Mouse (Mus musculus): ENCODE measurements around the gene Impdh2. TPM values are rescaled to one million over a fixed set of nuclear protein-coding genes. Genes with fewer than 3 reads are reported as not detected.

The Impdh2 gene
- total and polyA plus RNA-seq, 2 experiments from 2014 or later: 81.7 to 93.7 TPM

GRCm38 (mm10) chr9:108571401-108571973 lies 11.4 kb downstream of the Impdh2 start:
- H3K4me1 ChIP-seq (ENCODE audit: insufficient read depth, low read length): peaks cover 22% of the 10 kb centered on the region

DNA sequence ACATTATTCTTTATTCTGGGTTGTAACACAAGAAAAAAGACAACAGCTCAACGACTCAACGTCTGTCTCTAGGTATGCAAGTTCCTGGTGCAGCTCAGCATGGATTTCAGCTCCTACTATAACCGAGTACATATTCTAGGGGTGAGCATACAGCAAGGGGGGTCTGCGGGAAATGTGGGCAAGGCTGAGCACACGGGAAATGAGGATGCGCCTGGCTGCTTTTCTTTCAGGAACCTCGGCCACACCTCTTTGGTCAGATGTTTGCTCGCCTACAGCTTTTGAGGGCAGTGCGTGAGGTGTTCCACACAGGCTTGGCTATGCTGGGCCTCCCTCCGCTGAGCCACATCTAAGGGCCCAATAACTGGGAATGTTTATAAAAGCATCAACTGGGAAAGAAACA lies 12.2 kb downstream of the Impdh2 start:
- WGBS: 83% methylated on average over 10 of the region's 10 CpGs
- H3K27ac ChIP-seq (ENCODE audit: low read depth, low read length): no peak overlapping the region
- no peak overlapping the region for H3K9ac ChIP-seq (replicated peaks; ENCODE audit: low read length, poor library complexity, severe bottlenecking)
- TF ChIP-seq CTCF (IDR thresholded peaks at IDR 0.05): no peak
- H3K9me3 ChIP-seq (ENCODE audit: low read length): no peaks in the 10 kb centered on the region
- ATAC-seq (ENCODE audit: low FRiP score) (no peak), DNase-seq (ENCODE audit: low spot score) (no peak)
- H3K27me3 ChIP-seq (ENCODE audit: insufficient read depth, low read length): no peaks in the 10 kb centered on the region
- peaks cover 29% of the 10 kb centered on the region for H3K4me1 ChIP-seq (ENCODE audit: insufficient read depth, low read length)
- H3K36me3 ChIP-seq (ENCODE audit: insufficient read depth, low read length): peaks cover 46% of the 10 kb centered on the region
- no peak overlapping the region for H3K4me2 ChIP-seq (ENCODE audit: low read depth, low read length, poor library complexity, severe bottlenecking)
- H3K4me3 ChIP-seq (ENCODE audit: low read depth, low read length): no peak overlapping the region

More at GRCm38 (mm10) chr9:108571401-108571973, 11.4 kb downstream of the Impdh2 start:
- no peak for TF ChIP-seq CTCF (IDR thresholded peaks at IDR 0.05)
- Histone ChIP-seq H3K9me3 (ENCODE audit: low read length) (no peaks in the 10 kb centered on the region), H3K9ac (replicated peaks; ENCODE audit: low read length, poor library complexity, severe bottlenecking) (no peak overlapping the region), H3K4me2 (ENCODE audit: low read depth, low read length, poor library complexity, severe bottlenecking) (no peak overlapping the region), H3K36me3 (ENCODE audit: insufficient read depth, low read length) (peaks cover 46% of the 10 kb centered on the region), H3K4me3 (ENCODE audit: low read depth, low read length) (no peak overlapping the region), H3K27ac (ENCODE audit: low read depth, low read length) (no peak overlapping the region), H3K27me3 (ENCODE audit: insufficient read depth, low read length) (no peaks in the 10 kb centered on the region)
- 95% methylated on average over 16 of the region's 16 CpGs for WGBS
- no peak for DNase-seq (ENCODE audit: low spot score)
- no peak for ATAC-seq (ENCODE audit: low FRiP score)

DNA sequence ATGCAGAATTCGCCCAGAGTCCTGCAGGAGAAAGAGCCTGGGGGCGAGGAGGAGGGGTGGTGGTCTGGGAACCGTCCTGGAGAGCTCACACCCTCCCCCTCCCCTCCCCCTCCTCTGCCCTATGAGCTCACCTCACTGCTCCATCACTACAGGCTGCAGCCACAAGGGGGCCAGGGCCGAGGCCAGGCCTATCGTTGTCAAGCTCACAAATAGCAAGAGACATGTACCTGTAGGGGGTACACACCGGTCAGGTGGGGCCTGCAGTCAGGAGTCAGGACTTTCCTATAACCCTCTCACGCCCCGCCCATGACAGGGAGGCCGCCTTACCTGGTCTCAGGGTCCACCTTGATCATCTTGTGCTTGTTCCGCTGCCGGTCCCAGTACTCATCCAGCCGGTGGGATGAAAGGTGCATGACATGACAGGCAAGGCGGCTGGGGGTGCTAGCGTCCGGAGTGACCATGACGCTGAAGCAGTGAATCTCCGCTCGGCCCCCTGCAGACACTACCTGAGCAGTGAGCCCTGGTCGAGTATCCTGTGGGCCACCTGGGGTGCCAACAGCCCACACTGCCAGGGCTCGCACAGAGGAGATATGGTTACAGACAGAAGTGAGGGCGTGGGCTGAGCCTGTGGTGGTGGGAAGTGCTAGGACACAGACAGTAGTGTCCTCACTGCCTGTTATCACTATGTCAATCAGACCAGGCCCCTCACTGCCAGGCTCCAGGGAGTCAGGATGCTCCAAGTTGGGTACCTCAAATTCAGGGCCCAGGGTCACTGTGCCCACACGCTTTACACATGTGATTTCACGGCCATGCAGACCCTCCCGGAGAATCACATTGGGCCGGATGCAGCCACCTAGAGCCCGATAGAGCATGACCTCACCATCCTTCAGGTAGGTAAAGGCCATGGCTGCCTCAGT lies 13.9 kb downstream of the Impdh2 start:
- peaks cover 28% of the 10 kb centered on the region; the same call in 1 of the 2 replicates for H3K4me1 ChIP-seq (ENCODE audit: insufficient read depth, low read length)
- peak; percentile 80 for TF ChIP-seq CTCF (IDR thresholded peaks at IDR 0.05)
- H3K4me3 ChIP-seq (ENCODE audit: low read depth, low read length): no peak overlapping the region
- WGBS: 50% methylated on average over 26 of the region's 26 CpGs
- DNase-seq (ENCODE audit: low spot score) (peak; percentile 74), ATAC-seq (ENCODE audit: low FRiP score) (peak; percentile 24; the same call in 1 of the 2 replicates)
- H3K9me3 ChIP-seq (ENCODE audit: low read length): no peaks in the 10 kb centered on the region
- peak overlapping the region; percentile 33; the same call in 1 of the 2 replicates for H3K9ac ChIP-seq (replicated peaks; ENCODE audit: low read length, poor library complexity, severe bottlenecking)
- H3K36me3 ChIP-seq (ENCODE audit: insufficient read depth, low read length): peaks cover 46% of the 10 kb centered on the region
- H3K4me2 ChIP-seq (ENCODE audit: low read depth, low read length, poor library complexity, severe bottlenecking): peak overlapping the region; percentile 9; the same call in 1 of the 2 replicates
- peak overlapping the region; percentile 57 for H3K27ac ChIP-seq (ENCODE audit: low read depth, low read length)
- H3K27me3 ChIP-seq (ENCODE audit: insufficient read depth, low read length): no peaks in the 10 kb centered on the region

GRCm38 (mm10) chr9:108574921-108575320 lies 14.8 kb downstream of the Impdh2 start:
- no peak for TF ChIP-seq CTCF (IDR thresholded peaks at IDR 0.05)
- H3K4me1 ChIP-seq (ENCODE audit: insufficient read depth, low read length): peaks cover 32% of the 10 kb centered on the region; the same call in 1 of the 2 replicates
- H3K9ac ChIP-seq (replicated peaks; ENCODE audit: low read length, poor library complexity, severe bottlenecking): no peak overlapping the region
- 84% methylated on average over 12 of the region's 12 CpGs for WGBS
- H3K27ac ChIP-seq (ENCODE audit: low read depth, low read length): no peak overlapping the region
- no peaks in the 10 kb centered on the region for H3K9me3 ChIP-seq (ENCODE audit: low read length)
- ATAC-seq (ENCODE audit: low FRiP score) (no peak), DNase-seq (ENCODE audit: low spot score) (no peak)
- H3K36me3 ChIP-seq (ENCODE audit: insufficient read depth, low read length): peaks cover 46% of the 10 kb centered on the region
- H3K4me2 ChIP-seq (ENCODE audit: low read depth, low read length, poor library complexity, severe bottlenecking): peak overlapping the region; percentile 15; the same call in 1 of the 2 replicates
- no peak overlapping the region for H3K4me3 ChIP-seq (ENCODE audit: low read depth, low read length)
- H3K27me3 ChIP-seq (ENCODE audit: insufficient read depth, low read length): no peaks in the 10 kb centered on the region

DNA sequence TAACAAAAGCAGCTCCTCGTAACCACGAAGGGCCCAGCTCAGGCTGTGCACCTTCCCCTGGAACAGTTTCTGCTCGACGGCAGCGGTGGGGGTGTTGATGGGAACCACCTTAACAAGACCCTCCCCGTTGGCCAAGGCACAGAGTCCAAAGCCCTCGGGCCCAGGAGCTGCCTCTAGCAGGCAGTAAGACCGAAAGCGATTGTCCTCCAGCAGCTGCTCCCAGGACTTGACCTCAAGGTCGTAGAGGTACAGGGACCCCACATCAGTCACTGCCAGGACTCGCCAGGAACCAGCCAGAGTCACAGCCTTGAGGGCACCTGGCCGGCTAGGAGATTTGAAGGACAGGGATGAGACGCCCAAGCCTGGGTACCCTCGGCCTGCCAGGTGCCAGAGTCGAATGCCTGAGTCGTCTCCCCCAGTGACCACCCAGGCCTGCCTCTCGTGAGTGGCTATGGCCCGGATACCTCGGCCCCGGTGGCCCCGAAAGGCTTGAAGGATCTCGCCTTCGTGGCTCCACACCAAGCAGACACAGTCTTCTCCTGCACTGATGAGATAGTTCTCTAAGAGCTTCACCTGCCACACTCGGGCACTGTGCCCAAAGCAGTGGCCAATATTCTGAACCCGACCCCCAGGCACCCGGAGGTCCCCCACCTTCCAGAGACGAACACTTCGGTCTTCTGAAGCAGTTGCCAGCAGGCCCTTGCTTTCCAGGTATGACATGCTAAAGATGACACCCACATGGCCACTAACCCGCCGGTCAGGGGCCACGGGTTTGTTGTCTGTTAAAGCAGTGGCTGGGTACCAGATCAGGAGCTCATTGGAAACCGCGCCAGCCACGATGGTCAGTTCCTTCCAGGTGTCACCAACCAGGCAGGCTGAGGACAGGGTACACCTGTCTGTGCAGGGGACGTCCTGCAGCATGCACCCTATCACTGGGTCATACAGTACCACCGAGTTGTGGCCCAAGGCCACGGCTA lies 15.5 kb downstream of the Impdh2 start:
- Histone ChIP-seq H3K27me3 (ENCODE audit: insufficient read depth, low read length) (no peaks in the 10 kb centered on the region), H3K27ac (ENCODE audit: low read depth, low read length) (no peak overlapping the region), H3K9me3 (ENCODE audit: low read length) (no peaks in the 10 kb centered on the region), H3K4me1 (ENCODE audit: insufficient read depth, low read length) (peaks cover 27% of the 10 kb centered on the region; the same call in 1 of the 2 replicates), H3K36me3 (ENCODE audit: insufficient read depth, low read length) (peaks cover 46% of the 10 kb centered on the region), H3K4me2 (ENCODE audit: low read depth, low read length, poor library complexity, severe bottlenecking) (peak overlapping the region; percentile 86), H3K4me3 (ENCODE audit: low read depth, low read length) (peak overlapping the region; percentile 70; the same call in 1 of the 2 replicates), H3K9ac (replicated peaks; ENCODE audit: low read length, poor library complexity, severe bottlenecking) (no peak overlapping the region)
- no peak for TF ChIP-seq CTCF (IDR thresholded peaks at IDR 0.05)
- ATAC-seq (ENCODE audit: low FRiP score) (no peak), DNase-seq (ENCODE audit: low spot score) (no peak)
- 88% methylated on average over 37 of the region's 37 CpGs for WGBS

All from midbrain, postnatal 0 days (tissue).